Mouse (Mus musculus) intestine, embryonic 14.5 days (tissue): ENCODE measurements around the gene Pkp4. TPM values are rescaled to one million over a fixed set of nuclear protein-coding genes. Genes with fewer than 3 reads are reported as not detected.
A peak's percentile ranks its signal among the peaks of the same experiment; 100 is the strongest.

Experiments
- ATAC-seq: fragments of 200-750 bp; cut with Nextera tagmentation; replicated peaks from 2 replicates; pipeline ENCODE4 v1.8.0; 2017; ENCODE audit warnings: low read depth, moderate number of reproducible peaks, moderate TSS enrichment, moderate library complexity; ENCODE audit not compliant: low FRiP score, low TSS enrichment
- DNase-seq: peaks from one replicate; pipeline ENCODE4 v3.0.0-alpha.2; 2018; ENCODE audit warnings: low spot score
- H3K27ac ChIP-seq: fragments of 300-500 bp; sonication (generic); 2 replicates; pipeline ENCODE4 v1.5.1; 2014; ENCODE audit warnings: low read depth, mild to moderate bottlenecking, control low read depth
- H3K27me3 ChIP-seq: fragments of 300-500 bp; sonication (generic); replicated peaks from 2 replicates; pipeline ENCODE4 v1.6.1; 2014; ENCODE audit warnings: low read length, control low read depth; ENCODE audit not compliant: control insufficient read depth, insufficient read depth
- H3K36me3 ChIP-seq: fragments of 300-500 bp; sonication (generic); 2 replicates; pipeline ENCODE4 v1.6.1; 2014; ENCODE audit warnings: low read length, control low read depth; ENCODE audit not compliant: control insufficient read depth, insufficient read depth
- H3K4me1 ChIP-seq: fragments of 300-500 bp; sonication (generic); replicated peaks from 2 replicates; pipeline ENCODE4 v1.6.1; 2014; ENCODE audit warnings: low read length, control low read depth, mixed read lengths; ENCODE audit not compliant: control insufficient read depth, insufficient read depth
- H3K4me2 ChIP-seq: fragments of 300-500 bp; sonication (generic); 2 replicates; pipeline ENCODE4 v1.6.1; 2014; ENCODE audit warnings: low read length
- H3K4me3 ChIP-seq: fragments of 300-500 bp; sonication (generic); 2 replicates; pipeline ENCODE4 v1.5.1; 2014; ENCODE audit warnings: low read depth, low read length, control low read depth, mixed read lengths
- H3K9ac ChIP-seq: fragments of 300-500 bp; sonication (generic); 2 replicates; pipeline ENCODE4 v1.6.1; 2014; ENCODE audit warnings: mild to moderate bottlenecking, low read length
- H3K9me3 ChIP-seq: fragments of 300-500 bp; sonication (generic); 2 replicates; pipeline ENCODE4 v1.6.1; 2016; ENCODE audit warnings: low read length, control low read depth; ENCODE audit not compliant: control insufficient read depth
- WGBS: fragments of 180-500 bp; shearing (Covaris S2); extraction: QIAGEN DNeasy Blood & Tissue Kit; methylation state at CpG from one replicate; pipeline ENCODE4 v1.1.7; 2014; 5-methylcytosine and 5-hydroxymethylcytosine counted together
- polyA plus RNA-seq: library from polyadenylated mRNA; unstranded; fragments of >200 nt; fragmentation: Nextera tagmentation; extraction: Ambion mirVana; gene quantifications from 2 replicates; pipeline ENCODE4 v1.2.1, GENCODE M21; 2014

Gene Pkp4
- polyA plus RNA-seq, 1 experiment from 2014 or later: 24.4 TPM

GRCm38 (mm10) chr2:59161441-59162284 is 1.0 kb downstream of the Pkp4 start:
- no peaks in the 10 kb centered on the region for H3K36me3 ChIP-seq
- H3K9me3 ChIP-seq: no peaks in the 10 kb centered on the region
- no peaks in the 10 kb centered on the region for H3K27me3 ChIP-seq
- peak overlapping the region; percentile 65 for H3K4me2 ChIP-seq
- peak overlapping the region; percentile 84 for H3K27ac ChIP-seq
- ATAC-seq (peak; percentile 54), DNase-seq (peak; percentile 84)
- under 1% methylated on average over 73 of the region's 74 CpGs for WGBS
- H3K4me1 ChIP-seq: peaks cover 16% of the 10 kb centered on the region
- H3K4me3 ChIP-seq: peak overlapping the region; percentile 90
- peak overlapping the region; percentile 81 for H3K9ac ChIP-seq

GRCm38 (mm10) chr2:59162285-59162600 is 1.6 kb downstream of the Pkp4 start:
- Histone ChIP-seq H3K27ac (no peak overlapping the region), H3K9me3 (no peaks in the 10 kb centered on the region), H3K4me1 (peaks cover 16% of the 10 kb centered on the region), H3K36me3 (no peaks in the 10 kb centered on the region), H3K4me3 (peak overlapping the region; percentile 90), H3K27me3 (no peaks in the 10 kb centered on the region), H3K9ac (peak overlapping the region; percentile 81; the same call in 1 of the 2 replicates), H3K4me2 (peak overlapping the region; percentile 65)
- WGBS: 23% methylated on average over 8 of the region's 8 CpGs
- ATAC-seq (no peak), DNase-seq (no peak)

- H3K27ac ChIP-seq: no peak overlapping the region
- H3K9me3 ChIP-seq: no peaks in the 10 kb centered on the region
- no peak overlapping the region for H3K9ac ChIP-seq
- peaks cover 19% of the 10 kb centered on the region for H3K4me1 ChIP-seq
- H3K4me3 ChIP-seq: no peak overlapping the region
- peak; percentile 4 for DNase-seq
- no peaks in the 10 kb centered on the region for H3K27me3 ChIP-seq
- 79% methylated on average over 4 of the region's 4 CpGs for WGBS
- H3K36me3 ChIP-seq: no peaks in the 10 kb centered on the region
- no peak overlapping the region for H3K4me2 ChIP-seq
- no peak for ATAC-seq
These were observed 6.3 kb downstream of the Pkp4 start for GRCm38 (mm10) chr2:59166976-59167375.

- Histone ChIP-seq H3K4me1 (peaks cover 14% of the 10 kb centered on the region), H3K27ac (no peak overlapping the region), H3K36me3 (no peaks in the 10 kb centered on the region), H3K27me3 (no peaks in the 10 kb centered on the region), H3K4me2 (no peak overlapping the region), H3K9ac (no peak overlapping the region), H3K9me3 (no peaks in the 10 kb centered on the region), H3K4me3 (no peak overlapping the region)
- ATAC-seq: no peak
- DNase-seq: peak; percentile 49
- WGBS: 72% methylated on average over 4 of the region's 4 CpGs
These were observed 7.2 kb downstream of the Pkp4 start for GRCm38 (mm10) chr2:59167830-59168229.

- Histone ChIP-seq H3K9me3 (no peaks in the 10 kb centered on the region), H3K27ac (no peak overlapping the region), H3K36me3 (no peaks in the 10 kb centered on the region), H3K4me1 (peaks cover 6% of the 10 kb centered on the region; the same call in 1 of the 2 replicates), H3K9ac (no peak overlapping the region), H3K4me2 (no peak overlapping the region), H3K27me3 (no peaks in the 10 kb centered on the region), H3K4me3 (no peak overlapping the region)
- DNase-seq (peak; percentile 40), ATAC-seq (no peak)
- 58% methylated on average over 9 of the region's 9 CpGs for WGBS
These were observed 9.0 kb downstream of the Pkp4 start for GRCm38 (mm10) chr2:59169572-59170207.

GRCm38 (mm10) chr2:59170208-59170589 is 9.5 kb downstream of the Pkp4 start:
- ATAC-seq: no peak
- 73% methylated on average over 3 of the region's 3 CpGs for WGBS

GRCm38 (mm10) chr2:59170593-59170992 is 9.9 kb downstream of the Pkp4 start:
- ATAC-seq (no peak), DNase-seq (peak; percentile 29)
- Histone ChIP-seq H3K36me3 (no peaks in the 10 kb centered on the region), H3K4me3 (no peak overlapping the region), H3K9ac (no peak overlapping the region), H3K9me3 (no peaks in the 10 kb centered on the region), H3K27ac (no peak overlapping the region), H3K4me2 (no peak overlapping the region), H3K27me3 (no peaks in the 10 kb centered on the region), H3K4me1 (peaks cover 6% of the 10 kb centered on the region; the same call in 1 of the 2 replicates)
- WGBS: 95% methylated on average over 5 of the region's 5 CpGs

More at GRCm38 (mm10) chr2:59170208-59170589, 9.5 kb downstream of the Pkp4 start:
- DNase-seq: peak; percentile 39
- peaks cover 6% of the 10 kb centered on the region; the same call in 1 of the 2 replicates for H3K4me1 ChIP-seq
- no peaks in the 10 kb centered on the region for H3K9me3 ChIP-seq
- H3K4me2 ChIP-seq: no peak overlapping the region
- H3K4me3 ChIP-seq: no peak overlapping the region
- H3K27me3 ChIP-seq: no peaks in the 10 kb centered on the region
- no peak overlapping the region for H3K27ac ChIP-seq
- H3K36me3 ChIP-seq: no peaks in the 10 kb centered on the region
- no peak overlapping the region for H3K9ac ChIP-seq

GRCm38 (mm10) chr2:59171533-59171932 is 10.9 kb downstream of the Pkp4 start:
- no peaks in the 10 kb centered on the region for H3K9me3 ChIP-seq
- DNase-seq (no peak), ATAC-seq (no peak)
- H3K9ac ChIP-seq: no peak overlapping the region
- no peak overlapping the region for H3K27ac ChIP-seq
- H3K4me1 ChIP-seq: peaks cover 8% of the 10 kb centered on the region; the same call in 1 of the 2 replicates
- no peak overlapping the region for H3K4me3 ChIP-seq
- no peaks in the 10 kb centered on the region for H3K36me3 ChIP-seq
- no peaks in the 10 kb centered on the region for H3K27me3 ChIP-seq
- H3K4me2 ChIP-seq: no peak overlapping the region
- WGBS: 77% methylated on average over 5 of the region's 5 CpGs
